Mouse (Mus musculus) 3T3-L1 (cell line): ENCODE data around the gene Nkg7.
"Not testable (repeated sequence)": the region's sequence is repeated elsewhere in the genome, so short reads cannot be mapped to it uniquely, and the experiment has no call there.

Source experiments
- DNase-seq: peaks from one replicate; pipeline ENCODE4 v3.0.0-alpha.2; 2015; ENCODE audit warnings: low read depth, low spot score

Nkg7 gene

DNA sequence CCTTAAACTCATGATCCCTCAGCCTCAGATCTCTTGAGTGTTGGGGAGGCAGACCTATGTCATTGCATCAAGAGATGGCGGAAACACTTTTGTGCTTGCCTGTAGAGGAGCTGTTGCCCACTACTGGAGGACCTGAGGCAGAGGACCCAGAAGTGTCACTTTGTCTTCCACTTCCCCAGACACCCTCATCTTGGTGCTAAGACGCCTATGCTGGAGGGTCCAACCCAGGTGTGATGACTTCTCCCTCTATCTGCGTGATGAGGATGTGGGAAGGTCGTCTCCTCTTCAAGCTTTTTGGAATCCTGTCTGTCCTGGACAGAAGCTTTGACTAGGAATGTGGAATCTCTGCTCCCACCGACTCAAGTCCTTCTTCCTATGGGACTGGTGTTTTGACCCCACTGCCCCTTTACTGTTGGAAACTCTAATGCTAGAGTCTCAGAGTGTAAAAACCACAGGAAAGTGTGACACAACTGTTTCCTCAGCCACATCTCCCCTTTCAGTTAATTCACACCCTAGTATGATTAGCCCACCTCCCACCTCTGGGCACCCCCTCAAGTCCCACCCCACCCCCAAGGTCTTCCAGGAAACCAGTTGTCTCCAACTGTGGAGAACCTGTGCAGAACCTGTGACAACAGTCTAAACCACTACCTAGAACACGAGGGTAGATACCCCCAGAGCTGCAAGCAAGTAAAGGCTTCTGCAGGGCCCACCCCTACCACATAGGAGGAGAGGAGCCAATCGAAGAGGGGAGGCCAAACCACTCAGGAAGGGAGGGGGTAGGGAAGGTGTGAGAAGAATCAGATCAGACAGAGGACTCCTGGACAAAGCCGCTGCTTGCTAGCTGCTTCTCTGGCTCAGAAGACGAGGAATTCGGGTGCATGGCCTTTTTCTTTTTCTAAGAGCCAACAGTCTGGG lies at the start of gene Nkg7:
Nkg7 (plus strand) TSS at position 733 of the 915 bp plus-strand sequence.
- no peak for DNase-seq

DNA sequence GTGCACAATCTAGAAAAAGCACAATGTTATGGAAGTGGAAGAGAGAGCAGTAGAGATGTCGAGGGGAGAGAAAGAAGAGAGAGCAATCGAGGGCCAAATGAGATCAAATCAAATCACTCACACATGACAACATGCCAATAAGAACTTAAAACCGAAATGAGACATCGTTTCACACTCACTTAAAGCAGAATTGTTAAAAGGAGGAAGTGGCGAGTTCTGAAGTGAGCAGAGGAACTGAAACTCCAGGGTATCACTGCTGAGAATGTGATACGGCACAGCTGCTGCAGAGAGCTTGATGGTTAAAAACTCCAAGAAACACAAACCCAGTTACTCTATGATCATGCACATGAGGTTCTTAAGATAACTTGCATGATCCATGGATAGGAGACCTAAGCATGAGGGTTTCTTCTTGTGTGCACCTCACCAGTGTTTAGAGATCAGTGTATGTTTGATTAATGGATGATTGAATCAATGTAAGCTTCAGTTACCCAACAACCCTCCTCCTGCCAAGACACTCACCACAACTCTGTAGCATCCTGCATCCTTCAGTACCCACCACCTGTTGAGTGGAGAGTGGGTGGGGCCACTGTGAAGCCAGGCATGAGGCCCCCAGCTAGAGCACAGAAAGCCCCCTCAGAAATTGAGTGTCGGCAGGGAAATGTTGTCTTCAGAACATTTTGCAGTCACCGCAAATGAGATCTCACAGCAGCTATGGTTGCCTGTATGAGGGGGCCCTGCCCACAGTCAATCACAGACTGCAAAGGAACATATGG lies 44.3 kb upstream of the Nkg7 start:
- DNase-seq, result no peak

DNA sequence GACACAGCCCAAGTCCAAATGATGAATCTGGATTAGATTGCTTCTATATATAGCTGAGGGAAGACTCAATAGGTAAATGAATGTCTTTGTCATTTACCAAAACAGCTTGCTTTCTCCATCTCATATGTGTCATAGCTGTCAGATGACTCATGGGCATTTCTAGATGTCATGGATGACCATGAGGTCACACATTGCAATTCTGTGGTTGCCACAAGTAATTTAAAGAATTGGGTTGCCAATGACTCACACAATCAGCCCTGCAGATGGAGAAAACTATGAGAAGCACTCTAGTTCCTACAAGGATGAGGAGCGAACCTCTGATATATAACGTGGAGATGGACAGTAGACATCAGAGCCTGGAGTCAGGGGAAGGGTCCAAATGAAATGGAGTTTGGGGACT lies 37.4 kb upstream of the Nkg7 start:
- DNase-seq, result peak; percentile 95

DNA sequence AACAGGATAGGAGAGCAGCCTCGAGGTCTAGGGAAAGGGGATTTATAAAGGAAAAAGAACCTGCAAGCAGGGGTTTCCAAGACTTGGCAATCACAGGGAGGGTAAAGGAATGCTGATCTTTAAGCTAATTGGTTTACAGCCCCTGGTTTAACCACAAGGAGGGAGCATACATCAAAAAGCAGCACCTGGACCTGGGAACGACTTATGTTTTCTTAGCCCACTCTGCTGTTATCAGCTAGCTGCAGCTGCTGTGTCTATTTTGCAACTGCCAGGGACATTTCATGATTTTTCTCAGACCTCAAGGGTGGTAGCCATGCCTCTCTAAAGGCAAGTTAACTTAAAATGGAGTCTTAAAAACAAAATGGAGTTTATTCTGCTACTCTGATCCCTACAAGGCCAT lies 34.2 kb upstream of the Nkg7 start:
- no peak for DNase-seq

DNA sequence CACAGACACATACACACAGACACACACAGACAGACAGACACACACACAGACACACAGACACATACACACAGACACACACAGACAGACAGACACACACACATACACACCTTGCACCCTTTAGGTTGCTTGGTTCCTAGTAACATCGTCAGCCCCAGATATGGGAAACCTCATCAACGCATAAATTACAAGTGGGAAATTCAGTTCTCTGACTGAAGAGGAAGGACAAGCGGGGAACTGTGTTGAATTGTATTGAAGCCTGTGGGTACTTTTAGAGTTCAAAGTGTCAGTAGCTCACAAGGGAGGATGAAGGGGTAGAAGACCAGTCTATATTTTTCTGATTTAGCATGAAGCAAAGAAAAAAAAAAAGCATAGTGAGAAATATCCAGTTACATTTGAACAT lies 29.3 kb upstream of the Nkg7 start:
- no peak for DNase-seq

DNA sequence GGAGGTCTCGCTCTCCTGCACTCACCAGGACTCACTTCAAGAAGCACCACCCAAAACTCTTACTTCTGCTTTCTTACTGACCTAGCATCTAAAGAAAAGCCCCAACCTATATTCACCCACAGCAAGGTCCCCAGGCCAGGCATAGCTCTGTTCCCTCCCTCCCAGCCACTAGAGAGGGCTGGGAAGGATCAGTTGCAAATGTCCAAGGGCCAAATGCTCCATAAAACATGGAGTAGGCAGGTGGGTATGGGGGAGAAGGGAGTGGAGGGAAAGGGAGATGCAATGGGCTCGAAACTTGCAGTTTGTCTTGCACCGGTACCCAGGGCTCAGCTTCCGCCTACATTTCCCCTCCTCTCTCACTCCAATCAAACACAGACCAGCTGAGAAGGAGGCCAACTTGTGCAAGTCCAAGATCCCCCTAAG lies 28.7 kb upstream of the Nkg7 start, which contains the start of gene Siglecg:
Siglecg (plus strand) TSS at position 74 of the 423 bp plus-strand sequence.
- DNase-seq, result no peak

DNA sequence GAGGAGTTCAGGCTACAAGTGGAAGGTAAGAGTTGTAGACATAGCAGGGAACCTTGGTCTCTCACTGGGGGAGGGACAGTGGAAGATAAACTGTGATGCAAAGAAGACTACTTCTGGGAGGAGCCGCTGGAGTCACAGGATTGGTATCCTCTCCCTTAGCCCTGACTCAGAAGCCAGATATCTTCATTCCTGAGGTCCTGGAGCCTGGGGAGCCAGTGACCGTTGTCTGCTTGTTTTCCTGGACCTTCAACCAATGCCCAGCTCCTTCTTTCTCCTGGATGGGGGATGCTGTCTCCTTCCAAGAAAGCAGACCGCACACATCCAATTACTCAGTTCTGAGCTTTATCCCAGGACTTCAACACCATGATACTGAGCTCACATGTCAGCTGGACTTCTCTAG lies 27.8 kb upstream of the Nkg7 start:
- DNase-seq, result peak; percentile 79

DNA sequence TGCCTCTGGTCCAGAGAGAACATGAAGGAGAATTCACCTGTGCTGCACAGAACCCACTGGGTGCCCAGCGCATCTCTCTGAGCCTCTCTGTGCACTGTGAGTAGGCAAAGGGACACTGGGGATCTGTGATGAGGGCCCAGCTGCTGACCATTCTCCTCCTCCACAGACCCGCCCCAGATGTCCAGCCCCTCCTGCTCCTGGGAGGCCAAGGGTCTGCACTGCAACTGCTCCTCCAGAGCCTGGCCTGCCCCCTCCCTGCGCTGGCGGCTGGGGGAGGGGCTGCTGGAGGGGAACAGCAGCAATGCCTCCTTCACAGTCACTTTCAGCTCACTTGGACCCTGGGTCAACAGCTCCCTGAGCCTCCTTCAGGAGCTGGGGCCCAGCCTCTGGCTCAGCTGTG lies 25.1 kb upstream of the Nkg7 start:
- not testable (repeated sequence) for DNase-seq

DNA sequence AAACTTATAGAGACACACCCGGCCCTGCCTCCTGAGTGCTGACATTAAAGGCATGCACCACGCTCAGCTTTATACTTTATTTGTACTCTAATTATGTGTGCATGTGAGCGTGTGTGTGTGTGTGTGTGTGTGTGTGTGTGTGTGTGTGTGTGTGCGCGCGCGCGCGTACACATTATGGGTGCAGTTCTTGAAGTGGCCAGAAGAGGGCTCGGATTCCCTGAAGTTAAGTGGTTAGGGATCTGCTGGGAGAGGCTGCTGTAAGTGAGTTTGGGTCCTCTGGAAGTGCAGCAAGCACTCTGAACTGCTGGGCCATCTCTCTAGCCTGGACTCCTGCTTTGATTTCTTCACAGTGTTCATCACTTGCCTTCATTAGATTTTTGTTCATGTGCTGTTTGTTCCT lies 19.6 kb upstream of the Nkg7 start:
- no peak for DNase-seq

DNA sequence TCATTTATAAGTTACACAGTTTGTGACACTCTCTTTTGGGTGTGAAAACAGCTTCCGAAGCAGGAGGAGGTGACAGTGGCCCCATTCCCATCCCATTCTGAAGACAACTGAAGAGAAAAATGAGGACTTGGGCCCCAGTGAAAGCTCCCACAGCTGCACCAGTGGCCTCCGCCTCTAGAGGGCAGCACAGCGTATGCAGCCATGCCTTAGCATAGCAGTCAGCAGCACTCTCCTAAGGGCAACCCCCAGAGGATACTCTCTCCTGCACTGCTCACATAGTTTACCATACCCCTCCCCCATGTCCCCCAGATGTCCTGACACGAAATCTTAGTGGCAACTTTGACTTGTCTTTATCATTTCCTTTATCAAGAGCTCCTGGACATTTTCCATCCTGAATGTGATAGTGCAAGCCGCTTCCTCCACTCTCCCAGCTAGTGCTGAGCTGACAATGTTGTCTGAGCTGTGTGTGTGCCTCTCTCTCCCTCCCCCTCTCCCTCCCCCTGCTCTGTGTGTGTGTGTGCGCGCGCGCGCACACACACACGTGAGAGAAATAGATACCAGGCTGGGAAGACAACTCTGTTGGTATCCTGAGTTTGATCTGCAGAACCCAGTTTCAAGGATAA lies 13.8 kb upstream of the Nkg7 start:
- DNase-seq, result peak; percentile 81

DNA sequence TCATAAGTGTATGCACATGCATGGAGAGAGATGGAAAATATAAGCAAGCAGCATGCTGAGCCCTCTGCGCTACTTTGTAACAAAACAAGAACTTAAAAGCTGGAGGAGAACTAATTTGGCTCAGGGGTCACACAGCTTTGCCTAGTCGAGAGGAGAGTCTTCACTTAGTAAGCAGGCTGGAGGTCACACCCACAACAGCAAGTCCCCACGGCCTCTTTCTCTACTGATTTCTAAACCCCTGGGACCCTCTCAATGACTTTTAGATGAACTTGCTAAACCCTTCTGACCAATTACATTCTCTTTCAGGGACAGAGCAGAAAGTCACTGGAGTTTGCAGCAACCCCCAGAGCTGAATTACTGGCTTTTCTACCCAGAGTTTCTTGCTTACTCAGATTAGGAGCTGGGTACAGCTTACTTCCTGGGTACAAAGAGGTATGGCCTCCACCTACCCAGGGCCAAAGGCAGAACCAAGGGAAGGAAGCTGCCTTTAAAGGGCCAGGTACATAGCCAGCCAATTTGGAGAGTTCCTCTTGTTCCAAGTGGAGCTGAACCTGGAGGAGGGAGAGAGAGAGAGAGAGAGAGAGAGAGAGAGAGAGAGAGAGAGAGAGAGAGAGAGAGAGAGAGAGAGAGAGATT lies 12.8 kb upstream of the Nkg7 start:
- no peak for DNase-seq

DNA sequence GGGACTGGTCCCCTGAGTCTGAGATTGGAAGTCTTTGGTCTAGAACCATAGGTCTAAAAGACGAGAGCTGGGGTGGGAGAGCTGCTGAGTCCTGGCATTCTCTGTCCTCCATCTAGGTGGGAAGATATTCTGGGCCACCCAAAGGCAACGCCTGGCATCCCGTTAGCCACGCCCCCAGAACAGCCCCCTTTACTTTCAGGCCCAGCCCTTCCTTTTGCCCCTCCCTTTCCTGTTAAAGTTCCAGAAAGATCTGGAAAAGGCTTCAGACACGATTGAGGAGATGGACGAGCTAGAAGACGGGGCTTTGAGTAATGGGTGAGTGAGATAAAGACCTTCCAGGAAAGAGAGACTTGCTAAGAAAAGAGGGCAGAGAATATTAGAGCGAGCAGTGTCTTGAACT lies 9.5 kb upstream of the Nkg7 start, which contains the start of gene Lim2:
Lim2 (plus strand) TSS at position 265 of the 400 bp plus-strand sequence.
- no peak for DNase-seq

DNA sequence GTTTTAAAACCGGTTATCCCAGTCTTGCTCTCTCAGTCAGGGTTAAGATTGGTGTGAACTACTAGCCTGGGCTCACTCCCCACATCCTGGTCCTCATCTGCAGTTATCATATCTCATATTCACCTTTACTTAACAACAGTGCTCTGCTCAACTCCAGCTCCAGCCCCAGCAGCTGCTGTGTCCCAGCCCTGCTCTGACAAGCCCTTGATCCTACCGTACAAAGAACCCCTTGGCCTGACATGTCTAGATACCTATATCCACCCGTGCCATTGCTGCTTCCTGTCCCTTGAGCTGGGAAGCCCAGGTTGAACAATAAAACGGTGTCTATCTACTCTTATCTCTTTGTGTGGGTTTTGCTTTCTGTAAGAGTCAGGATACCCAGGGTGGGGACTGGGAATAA lies 7.4 kb upstream of the Nkg7 start:
- no peak for DNase-seq

DNA sequence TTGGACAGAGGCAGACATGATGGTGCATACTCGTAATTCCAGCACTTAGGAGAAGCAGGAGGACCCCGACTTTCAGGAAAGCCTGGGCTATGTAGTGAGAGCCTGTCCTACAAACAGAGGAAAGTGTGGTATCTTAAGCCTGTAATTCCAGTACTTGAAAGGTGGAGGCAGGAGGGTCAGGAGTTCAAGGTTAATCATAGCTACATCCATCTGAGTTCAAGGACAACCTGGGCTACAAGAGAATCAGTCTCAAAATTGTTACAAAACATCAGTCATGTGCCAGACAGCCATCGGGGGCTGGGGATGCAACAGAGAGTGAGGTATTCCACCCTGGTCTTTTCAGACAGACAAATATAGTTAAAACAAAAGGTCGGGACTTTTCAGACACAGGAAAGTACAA lies 4.0 kb upstream of the Nkg7 start:
- no peak for DNase-seq

DNA sequence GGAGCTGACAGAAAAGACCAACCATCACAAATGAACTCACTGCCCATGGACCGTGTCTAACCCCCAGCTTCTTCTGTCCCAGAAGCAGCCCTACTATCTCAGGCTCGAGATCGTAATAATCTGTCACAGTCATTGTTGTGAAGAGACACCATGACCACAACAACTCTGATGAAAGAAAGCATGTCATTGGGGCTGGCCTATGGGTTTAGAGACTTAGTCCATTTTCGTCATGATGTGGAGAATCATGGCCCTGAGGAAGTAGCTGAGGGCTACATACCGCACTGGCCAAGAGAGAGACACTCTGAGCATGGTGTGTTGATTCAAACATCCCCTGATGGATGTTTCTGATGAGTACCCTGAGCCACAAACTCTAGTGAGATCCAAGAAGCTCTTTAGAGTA lies 2.2 kb upstream of the Nkg7 start:
- no peak for DNase-seq

DNA sequence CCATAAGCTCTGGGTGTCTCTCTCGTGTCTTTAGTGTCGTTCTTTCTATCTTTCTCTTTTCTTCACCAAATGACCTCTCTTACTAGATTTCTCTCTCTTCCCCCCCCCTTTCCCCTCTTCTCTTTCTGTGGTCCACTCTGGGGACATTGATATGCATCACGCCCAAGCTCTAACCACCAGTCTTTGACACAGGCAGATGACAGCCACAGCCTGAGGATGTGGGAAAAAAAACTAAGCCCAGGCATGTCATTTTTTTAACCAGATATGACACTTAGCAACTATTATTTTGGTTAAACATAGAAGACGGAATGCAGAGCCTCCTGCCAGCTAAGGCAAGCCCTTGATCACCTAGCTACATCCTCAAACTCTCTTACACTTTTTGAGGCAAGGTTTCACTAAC lies 1.7 kb downstream of the Nkg7 start:
- no peak for DNase-seq

DNA sequence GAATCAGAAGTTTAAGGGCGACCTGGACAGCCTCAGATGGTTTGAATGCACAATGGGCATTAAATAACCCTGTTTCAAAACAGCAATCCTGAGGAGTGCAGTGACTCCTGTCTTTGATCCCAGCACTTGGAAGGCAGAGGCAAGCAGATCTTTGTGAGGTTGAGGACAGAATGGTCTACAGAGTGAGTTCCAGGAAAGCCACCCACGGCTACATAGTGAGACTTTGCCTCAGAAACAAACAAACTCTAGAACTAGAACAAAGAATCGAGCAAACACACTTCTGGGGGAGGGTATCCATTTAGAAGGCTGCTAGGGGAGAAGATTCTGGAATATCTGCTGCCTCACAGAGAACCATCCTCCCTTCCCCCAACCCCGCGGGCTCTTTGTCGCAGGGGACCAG lies 3.6 kb downstream of the Nkg7 start, which contains the start of gene Cldnd2:
Cldnd2 (plus strand) TSS at position 301 of the 400 bp plus-strand sequence.
- DNase-seq, result no peak

DNA sequence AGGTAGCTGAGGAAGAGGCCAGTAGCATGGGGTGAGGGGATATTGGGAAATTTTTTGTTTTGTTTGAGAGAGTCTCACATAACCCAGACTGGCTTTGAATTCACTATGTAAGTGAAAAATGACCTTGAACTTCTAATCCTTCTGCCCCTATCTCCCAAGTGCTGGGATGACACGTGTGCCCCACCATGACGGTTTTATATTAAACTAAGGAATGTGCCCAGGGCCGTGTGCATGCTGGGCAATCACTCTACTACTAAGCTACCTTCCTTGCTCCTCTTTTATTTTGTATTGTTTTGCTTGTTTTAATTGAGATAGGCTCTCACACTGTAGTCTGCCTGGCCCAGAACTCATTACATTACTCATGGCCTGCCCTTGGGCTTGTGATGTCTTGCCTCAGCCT lies 4.2 kb downstream of the Nkg7 start:
- no peak for DNase-seq

DNA sequence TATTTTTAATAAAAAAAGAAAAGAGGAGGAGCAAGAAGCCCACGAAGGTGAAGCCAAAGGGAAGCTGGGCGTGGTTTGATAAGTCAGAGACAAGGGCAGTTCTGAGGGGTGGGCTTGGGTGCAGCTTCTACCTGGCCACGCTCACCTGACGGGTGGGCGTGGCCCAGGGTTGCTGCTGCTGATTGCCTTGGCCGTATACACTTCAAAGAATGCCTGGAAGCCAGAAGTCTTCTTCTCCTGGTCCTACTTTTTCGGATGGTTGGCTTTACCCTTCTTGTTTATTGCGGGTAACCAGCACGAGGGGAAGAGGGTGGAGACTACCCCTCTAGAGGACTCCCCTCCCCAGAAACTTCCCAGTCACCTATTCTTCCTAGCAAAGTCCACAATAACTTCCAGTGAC lies 5.8 kb downstream of the Nkg7 start:
- no peak for DNase-seq

DNA sequence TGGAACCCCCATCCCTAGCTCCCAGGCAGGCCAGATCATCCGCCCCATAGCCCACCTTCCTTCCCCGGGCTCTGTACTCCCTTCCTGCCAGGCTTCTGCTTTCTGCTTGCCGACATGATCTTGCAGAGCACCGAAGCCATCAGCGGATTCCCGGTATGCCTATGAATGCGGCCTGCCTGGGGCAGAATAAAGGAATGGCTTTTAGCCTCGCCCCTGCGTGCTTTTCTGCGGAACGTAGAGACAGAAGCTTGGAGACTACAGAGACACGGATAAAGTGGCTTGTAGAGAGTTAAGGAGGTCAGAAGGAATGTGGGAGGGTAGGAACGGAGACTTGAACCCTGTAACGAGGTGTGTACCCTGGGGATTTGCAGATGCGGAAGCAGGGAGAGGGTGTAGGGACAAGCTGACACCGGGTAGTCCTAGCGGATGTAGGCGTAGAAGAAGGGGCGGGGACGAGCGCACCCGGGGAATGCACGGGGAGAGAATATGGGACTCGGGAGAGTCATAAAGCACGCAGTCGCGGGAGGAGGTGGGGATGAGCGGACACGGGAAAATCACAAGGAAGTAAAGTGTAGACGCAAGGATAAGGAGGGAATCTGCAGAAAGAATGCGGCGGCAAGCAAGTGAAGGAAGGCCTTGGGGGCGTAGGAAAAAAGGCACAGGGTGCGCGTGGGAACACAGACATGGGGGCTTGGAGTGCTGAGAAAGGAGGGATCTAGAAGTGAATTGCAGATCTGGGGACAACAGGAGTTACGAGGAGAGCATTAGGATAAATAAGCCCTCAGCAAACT lies 6.4 kb downstream of the Nkg7 start:
- peak; percentile 87 for DNase-seq

DNA sequence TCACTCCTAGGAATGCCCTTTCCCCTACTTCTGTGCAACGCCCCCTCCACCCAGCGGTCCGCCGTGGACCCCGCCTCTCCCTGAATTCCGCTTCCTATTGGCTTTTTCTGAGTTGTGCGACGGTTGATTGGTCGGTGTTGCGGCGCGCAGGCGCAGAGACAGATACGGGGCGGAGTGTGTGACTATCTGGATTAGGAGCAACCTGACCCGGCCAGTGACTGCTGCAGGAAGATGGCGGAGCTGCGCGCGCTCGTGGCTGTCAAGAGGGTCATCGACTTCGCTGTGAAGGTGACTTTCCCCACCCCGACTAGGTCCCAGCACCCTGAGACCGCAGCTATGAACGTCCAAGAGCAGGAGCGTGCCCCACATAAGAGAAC lies 7.0 kb downstream of the Nkg7 start, which contains the start of the genes Etfb and Gm45233:
Etfb (plus strand) TSS at position 167 of the 377 bp plus-strand sequence.
Gm45233 (plus strand) TSS at position 212 of the 377 bp plus-strand sequence.
- peak; percentile 96 for DNase-seq
